Mouse (Mus musculus) kidney, adult 18-20 months (tissue): ENCODE results near the gene Tbcd.
A peak's percentile ranks its signal among the peaks of the same experiment; 100 is the strongest.

Experiments
- DNase-seq: peaks from one replicate; pipeline ENCODE4 v3.0.0; 2021

Tbcd gene

GRCm38 (mm10) chr11:121479476-121480203, 27.9 kb downstream of the Tbcd start:
- no peak for DNase-seq

- no peak for DNase-seq
Observed at GRCm38 (mm10) chr11:121481129-121481528, 29.4 kb downstream of the Tbcd start.

- no peak for DNase-seq
Observed at GRCm38 (mm10) chr11:121485882-121486281, 34.1 kb downstream of the Tbcd start.

GRCm38 (mm10) chr11:121490651-121491050, 38.9 kb downstream of the Tbcd start:
- DNase-seq = no peak

GRCm38 (mm10) chr11:121500595-121500994, 48.8 kb downstream of the Tbcd start:
- no peak for DNase-seq

- no peak for DNase-seq
Observed at GRCm38 (mm10) chr11:121501525-121501924, 49.8 kb downstream of the Tbcd start.

GRCm38 (mm10) chr11:121502000-121502860, 50.5 kb downstream of the Tbcd start:
- DNase-seq = no peak

GRCm38 (mm10) chr11:121508478-121508877, 56.7 kb downstream of the Tbcd start:
- no peak for DNase-seq

- peak; percentile 49 for DNase-seq
Observed at GRCm38 (mm10) chr11:121510512-121511246, 58.9 kb downstream of the Tbcd start.

GRCm38 (mm10) chr11:121512896-121513572, 61.3 kb downstream of the Tbcd start:
- no peak for DNase-seq

- peak; percentile 11 for DNase-seq
Observed at GRCm38 (mm10) chr11:121515996-121516395, 64.2 kb downstream of the Tbcd start.

- DNase-seq = peak; percentile 70
Observed at GRCm38 (mm10) chr11:121516906-121517305, 65.2 kb downstream of the Tbcd start.

- peak; percentile 44 for DNase-seq
Observed at GRCm38 (mm10) chr11:121517687-121518465, 66.1 kb downstream of the Tbcd start.

GRCm38 (mm10) chr11:121519131-121519530, 67.4 kb downstream of the Tbcd start, which contains the start of gene Zfp750:
Gene Zfp750 (minus strand): TSS chr11:121519333.
- peak; percentile 55 for DNase-seq

GRCm38 (mm10) chr11:121519703-121520102, 68.0 kb downstream of the Tbcd start:
- no peak for DNase-seq

GRCm38 (mm10) chr11:121520761-121521160, 69.0 kb downstream of the Tbcd start:
- no peak for DNase-seq

GRCm38 (mm10) chr11:121522156-121522762, 70.5 kb downstream of the Tbcd start:
- DNase-seq = no peak

- DNase-seq = no peak
Observed at GRCm38 (mm10) chr11:121524191-121524590, 72.4 kb downstream of the Tbcd start.

GRCm38 (mm10) chr11:121529747-121530146, 78.0 kb downstream of the Tbcd start:
- DNase-seq = no peak

GRCm38 (mm10) chr11:121536528-121536927, 84.8 kb downstream of the Tbcd start:
- no peak for DNase-seq

- no peak for DNase-seq
Observed at GRCm38 (mm10) chr11:121542471-121542870, 90.7 kb downstream of the Tbcd start.
